Mouse (Mus musculus) liver, postnatal 0 days (tissue): ENCODE results near the gene Clpsl2. TPM values are rescaled to one million over a fixed set of nuclear protein-coding genes. Genes with fewer than 3 reads are reported as not detected.

Experiments used
- ATAC-seq: fragments of 200-750 bp; cut with Nextera tagmentation; 2 replicates; pipeline ENCODE4 v1.8.0; 2017; ENCODE audit warnings: mild to moderate bottlenecking, moderate library complexity
- DNase-seq: peaks from one replicate; pipeline ENCODE4 v3.0.0-alpha.2; 2016
- H3K27ac ChIP-seq: fragments of 300-500 bp; sonication (generic); 2 replicates; pipeline ENCODE4 v1.5.1; 2014; ENCODE audit warnings: antibody characterized with exemption, moderate library complexity, mild to moderate bottlenecking, low read depth
- H3K27me3 ChIP-seq: fragments of 300-500 bp; sonication (generic); 2 replicates; pipeline ENCODE4 v1.6.1; 2014; ENCODE audit warnings: low read length, control low read depth, mixed read lengths; ENCODE audit not compliant: insufficient read depth
- H3K36me3 ChIP-seq: fragments of 300-500 bp; sonication (generic); replicated peaks from 2 replicates; pipeline ENCODE4 v1.6.1; 2014; ENCODE audit warnings: mild to moderate bottlenecking, control low read depth, low read length, moderate library complexity, mixed read lengths; ENCODE audit not compliant: insufficient read depth
- H3K4me1 ChIP-seq: fragments of 300-500 bp; sonication (generic); 2 replicates; pipeline ENCODE4 v1.6.1; 2014; ENCODE audit warnings: antibody characterized with exemption, mild to moderate bottlenecking, control low read depth; ENCODE audit not compliant: insufficient read depth
- H3K4me2 ChIP-seq: fragments of 300-500 bp; sonication (generic); 2 replicates; pipeline ENCODE4 v1.6.1; 2014; ENCODE audit warnings: low read depth, mild to moderate bottlenecking, low read length, moderate library complexity, mixed read lengths
- H3K4me3 ChIP-seq: fragments of 300-500 bp; sonication (generic); 2 replicates; pipeline ENCODE4 v1.5.1; 2014; ENCODE audit warnings: low read depth, low read length
- H3K9ac ChIP-seq: fragments of 300-500 bp; sonication (generic); replicated peaks from 2 replicates; pipeline ENCODE4 v1.6.1; 2014; ENCODE audit warnings: mild to moderate bottlenecking, moderate library complexity
- H3K9me3 ChIP-seq: fragments of 300-500 bp; sonication (generic); 2 replicates; pipeline ENCODE4 v1.6.1; 2016; ENCODE audit warnings: mild to moderate bottlenecking, control low read depth, low read length, mixed read lengths
- CTCF ChIP-seq: sonication (generic); IDR thresholded peaks from 2 replicates; pipeline ENCODE4 v1.5.1; 2016; ENCODE audit warnings: antibody characterized with exemption, low read depth
- EP300 ChIP-seq: IDR thresholded peaks from 2 replicates; pipeline ENCODE4 v1.6.1; 2016; ENCODE audit warnings: antibody characterized with exemption, low read depth, mild to moderate bottlenecking
- WGBS: fragments of 180-500 bp; shearing (Covaris S2); extraction: QIAGEN DNeasy Blood & Tissue Kit; methylation state at CpG from one replicate; pipeline ENCODE4 v1.1.7; 2014; ENCODE audit not compliant: insufficient replicate concordance; 5-methylcytosine and 5-hydroxymethylcytosine counted together
- polyA plus RNA-seq: library from polyadenylated mRNA; unstranded; fragments of >200 nt; fragmentation: Nextera tagmentation; extraction: Ambion mirVana; gene quantifications from 2 replicates; pipeline ENCODE4 v1.2.1, GENCODE M21; 2015

Clpsl2 gene
- polyA plus RNA-seq, 1 experiment from 2014 or later = not detected

GRCm38 (mm10) chr17:28518615-28519071, 30.6 kb upstream of the Clpsl2 start:
- peak overlapping the region; percentile 44 for H3K4me3 ChIP-seq
- TF ChIP-seq EP300 = no peak
- no peak for TF ChIP-seq CTCF
- no peak for ATAC-seq
- 3% methylated on average over 8 of the region's 8 CpGs for WGBS
- peak overlapping the region; percentile 70 for H3K9ac ChIP-seq
- peaks cover 71% of the 10 kb centered on the region for H3K4me1 ChIP-seq
- H3K9me3 ChIP-seq = no peaks in the 10 kb centered on the region
- H3K4me2 ChIP-seq = peak overlapping the region; percentile 76
- H3K27me3 ChIP-seq = no peaks in the 10 kb centered on the region
- H3K36me3 ChIP-seq = no peaks in the 10 kb centered on the region
- peak; percentile 40 for DNase-seq
- peak overlapping the region; percentile 98 for H3K27ac ChIP-seq

GRCm38 (mm10) chr17:28519827-28520226, 29.4 kb upstream of the Clpsl2 start:
- no peak overlapping the region for H3K4me2 ChIP-seq
- no peaks in the 10 kb centered on the region for H3K36me3 ChIP-seq
- H3K9ac ChIP-seq = no peak overlapping the region
- H3K27ac ChIP-seq = 0 out of 2 replicates have a peak overlapping the region, but pooled peaks have one; percentile 4
- TF ChIP-seq EP300 (no peak), CTCF (peak; percentile 68)
- no peak for ATAC-seq
- H3K27me3 ChIP-seq = no peaks in the 10 kb centered on the region
- H3K4me3 ChIP-seq = no peak overlapping the region
- H3K4me1 ChIP-seq = peaks cover 70% of the 10 kb centered on the region
- WGBS = 75% methylated on average over 3 of the region's 3 CpGs
- H3K9me3 ChIP-seq = no peaks in the 10 kb centered on the region
- no peak for DNase-seq

GRCm38 (mm10) chr17:28520561-28520960, 28.6 kb upstream of the Clpsl2 start:
- Histone ChIP-seq H3K9me3 (no peaks in the 10 kb centered on the region), H3K4me2 (no peak overlapping the region), H3K36me3 (no peaks in the 10 kb centered on the region), H3K4me1 (peaks cover 64% of the 10 kb centered on the region), H3K27me3 (no peaks in the 10 kb centered on the region), H3K4me3 (no peak overlapping the region), H3K27ac (0 out of 2 replicates have a peak overlapping the region, but pooled peaks have one; percentile 35), H3K9ac (no peak overlapping the region)
- DNase-seq (no peak), ATAC-seq (no peak)
- 74% methylated on average over 4 of the region's 4 CpGs for WGBS
- TF ChIP-seq CTCF (no peak), EP300 (no peak)

GRCm38 (mm10) chr17:28521071-28521726, 28.0 kb upstream of the Clpsl2 start:
- DNase-seq (no peak), ATAC-seq (no peak)
- no peak overlapping the region for H3K4me2 ChIP-seq
- TF ChIP-seq EP300 (no peak), CTCF (no peak)
- H3K27me3 ChIP-seq = no peaks in the 10 kb centered on the region
- H3K4me3 ChIP-seq = no peak overlapping the region
- H3K4me1 ChIP-seq = peaks cover 58% of the 10 kb centered on the region
- no peak overlapping the region for H3K9ac ChIP-seq
- 69% methylated on average over 5 of the region's 5 CpGs for WGBS
- H3K27ac ChIP-seq = peak overlapping the region; percentile 96
- H3K36me3 ChIP-seq = no peaks in the 10 kb centered on the region
- H3K9me3 ChIP-seq = no peaks in the 10 kb centered on the region

- peak overlapping the region; percentile 52 for H3K4me3 ChIP-seq
- no peak for DNase-seq
- H3K36me3 ChIP-seq = no peaks in the 10 kb centered on the region
- no peaks in the 10 kb centered on the region for H3K9me3 ChIP-seq
- peak overlapping the region; percentile 77 for H3K4me2 ChIP-seq
- ATAC-seq = no peak
- peaks cover 51% of the 10 kb centered on the region for H3K4me1 ChIP-seq
- WGBS = 44% methylated on average over 6 of the region's 6 CpGs
- no peaks in the 10 kb centered on the region for H3K27me3 ChIP-seq
- TF ChIP-seq EP300 (0 out of 2 replicates have a peak, but pooled peaks have one; percentile 14), CTCF (no peak)
- H3K27ac ChIP-seq = peak overlapping the region; percentile 96
- H3K9ac ChIP-seq = peak overlapping the region; percentile 77; the same call in 1 of the 2 replicates
These were observed 27.3 kb upstream of the Clpsl2 start for GRCm38 (mm10) chr17:28521920-28522319.

GRCm38 (mm10) chr17:28522623-28523354, 26.4 kb upstream of the Clpsl2 start:
- Histone ChIP-seq H3K4me2 (peak overlapping the region; percentile 77), H3K4me1 (peaks cover 51% of the 10 kb centered on the region), H3K4me3 (peak overlapping the region; percentile 52), H3K9ac (peak overlapping the region; percentile 77), H3K36me3 (no peaks in the 10 kb centered on the region), H3K27ac (peak overlapping the region; percentile 96), H3K27me3 (no peaks in the 10 kb centered on the region), H3K9me3 (no peaks in the 10 kb centered on the region)
- DNase-seq (peak; percentile 93), ATAC-seq (peak; percentile 82)
- no peak for TF ChIP-seq CTCF
- TF ChIP-seq EP300 = peak; percentile 78; the same call in 1 of the 2 replicates
- 1% methylated on average over 56 of the region's 66 CpGs for WGBS
